Mouse (Mus musculus): ENCODE results near the gene 9230102O04Rik.

DNA sequence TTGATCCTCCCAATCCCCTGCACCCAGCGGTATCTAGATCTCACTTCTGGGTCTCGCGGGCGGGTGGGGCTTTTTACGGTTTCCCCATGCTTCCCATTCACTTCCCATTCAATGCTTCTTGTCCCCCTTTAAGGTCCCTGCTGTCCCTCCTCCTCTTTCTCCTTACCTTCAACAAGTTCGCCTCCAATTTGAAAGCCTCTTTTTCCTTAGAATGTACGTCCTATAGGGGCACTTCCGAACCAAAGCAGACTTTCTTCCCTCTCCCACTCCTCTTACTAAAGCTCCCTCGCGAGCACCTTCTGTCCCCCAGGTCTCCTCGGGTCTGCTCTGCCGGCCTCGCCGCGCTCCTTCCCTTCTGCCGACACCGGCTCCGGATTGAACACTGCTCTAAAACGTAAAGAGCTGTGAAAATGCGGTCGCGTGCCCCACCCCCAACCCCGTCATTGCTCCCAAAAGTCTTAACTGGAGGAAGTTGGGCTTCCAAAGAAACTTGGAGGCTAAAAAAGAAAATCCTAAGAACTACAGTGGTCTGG lies 377 bp upstream of the 9230102O04Rik start, which contains the start of gene Gata3:
- TF ChIP-seq CHD2 (IDR thresholded peaks at IDR 0.05; ENCODE audit: low read depth, low read length) (no peak), ZNF384 (IDR thresholded peaks at IDR 0.05; ENCODE audit: low read depth, low read length) (no peak), HCFC1 (IDR thresholded peaks at IDR 0.05; ENCODE audit: borderline replicate concordance, insufficient read depth, low read length) (no peak), ZC3H11A (IDR thresholded peaks at IDR 0.05; ENCODE audit: borderline replicate concordance, low read depth, low read length) (no peak), MAFK (IDR thresholded peaks at IDR 0.05; ENCODE audit: insufficient read depth, low read depth, low read length) (no peak)

Measured in ES-E14 (cell line).